Mouse (Mus musculus): ENCODE measurements around the gene Vwa8.
"Not testable (repeated sequence)": the region's sequence is repeated elsewhere in the genome, so short reads cannot be mapped to it uniquely, and the experiment has no call there.

Gene Vwa8

DNA sequence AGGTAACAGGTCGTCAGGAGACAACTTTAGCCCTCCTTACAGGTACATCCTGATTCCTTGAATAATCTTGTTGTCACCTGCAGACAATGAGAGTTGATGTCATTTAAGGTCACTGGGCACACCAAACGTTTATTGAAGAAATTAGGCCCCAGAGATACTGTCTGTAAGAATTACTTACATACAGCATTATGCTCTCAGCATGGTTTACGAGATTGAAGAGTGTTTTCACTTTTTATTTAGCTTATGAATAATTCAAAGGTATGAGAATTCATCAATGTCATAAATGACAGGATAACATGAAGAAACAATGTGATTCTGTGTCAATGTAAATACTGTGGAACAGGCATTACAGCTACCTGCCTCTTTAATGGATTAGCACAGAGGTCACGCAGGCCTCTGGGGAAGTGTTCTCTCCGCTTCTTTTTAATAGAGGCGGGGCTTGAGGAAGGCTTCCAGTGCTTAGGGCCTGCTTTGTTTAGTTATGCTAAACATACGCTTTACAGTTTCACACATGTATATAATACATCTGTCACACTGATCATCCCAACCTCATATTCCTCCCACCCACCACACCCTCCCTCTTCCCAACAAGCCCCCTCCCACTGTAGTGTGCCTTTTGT lies 37.2 kb downstream of the Vwa8 start:
- in situ Hi-C loops (cut with MboI) = no loop called here

DNA sequence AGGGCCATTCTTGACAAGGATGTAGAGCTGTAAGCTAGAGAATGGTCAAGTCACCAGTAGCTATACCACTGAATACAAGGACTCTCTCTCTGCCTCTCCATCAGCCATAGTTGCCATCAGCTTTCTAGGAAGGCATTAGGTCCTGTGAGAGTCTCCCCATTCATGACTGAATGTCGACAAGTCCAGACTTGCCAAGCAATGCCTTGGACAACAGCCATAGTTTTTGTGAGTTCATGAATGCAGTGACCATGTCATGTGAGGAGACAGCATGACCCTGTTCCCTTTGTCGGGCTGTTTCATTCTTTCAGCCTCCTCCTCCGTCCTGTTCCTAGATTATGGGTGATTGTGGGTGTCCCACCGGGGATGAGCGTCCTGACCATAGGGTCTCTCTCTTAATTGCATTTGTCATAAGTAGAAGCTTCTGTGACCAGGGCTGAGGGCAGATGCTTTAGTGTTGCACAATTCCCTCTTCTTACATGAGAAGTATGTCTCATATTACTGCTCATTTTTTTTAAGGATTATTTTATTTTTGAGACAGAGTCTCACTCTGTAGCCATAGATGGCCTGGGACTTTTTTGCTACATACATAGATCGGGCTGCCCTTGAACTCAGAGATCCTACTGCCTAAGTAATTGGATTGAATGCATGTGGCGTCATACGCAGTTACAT lies 37.8 kb downstream of the Vwa8 start:
- in situ Hi-C loops (cut with MboI) = no loop called here

DNA sequence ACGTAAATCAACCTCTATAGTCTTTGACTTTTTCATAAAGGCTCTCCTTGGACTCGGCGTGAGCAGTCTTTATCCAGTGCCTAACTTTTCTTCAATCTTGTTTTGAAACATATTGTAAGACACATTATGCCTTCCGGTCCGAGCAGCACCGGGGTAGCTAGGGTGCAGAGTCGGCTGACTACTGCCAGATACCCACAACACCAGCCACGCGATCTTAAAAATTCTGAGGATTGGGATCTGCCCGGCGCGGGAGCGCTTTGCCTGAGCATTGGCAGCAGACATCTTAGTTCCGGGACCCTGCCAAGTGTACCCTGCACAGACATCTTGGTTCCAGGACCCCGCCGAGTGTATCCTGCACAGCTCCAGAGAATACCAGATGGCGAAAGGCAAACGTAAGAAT lies 38.6 kb downstream of the Vwa8 start:
- in situ Hi-C loops (cut with MboI) = not testable (repeated sequence)

DNA sequence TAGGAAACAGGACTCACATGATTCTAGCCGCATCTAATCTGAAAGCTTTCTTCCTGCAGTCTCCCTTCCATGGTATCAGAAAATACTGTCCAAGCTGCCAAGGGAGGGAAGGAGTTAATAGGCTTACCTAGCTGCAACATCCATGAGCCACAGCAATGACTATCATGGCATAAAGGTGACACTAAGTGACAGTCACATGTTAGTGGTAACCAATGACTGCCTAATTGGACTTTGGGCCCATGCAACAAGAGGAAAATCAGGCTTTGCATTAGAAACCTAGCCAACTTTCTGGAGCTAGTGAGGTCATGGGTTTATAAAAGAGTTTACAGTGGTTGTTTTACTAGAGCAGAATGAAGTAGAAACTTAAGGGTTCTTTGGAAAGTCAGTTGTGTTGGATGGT lies 46.6 kb downstream of the Vwa8 start:
- in situ Hi-C loops (cut with MboI) = no loop called here

DNA sequence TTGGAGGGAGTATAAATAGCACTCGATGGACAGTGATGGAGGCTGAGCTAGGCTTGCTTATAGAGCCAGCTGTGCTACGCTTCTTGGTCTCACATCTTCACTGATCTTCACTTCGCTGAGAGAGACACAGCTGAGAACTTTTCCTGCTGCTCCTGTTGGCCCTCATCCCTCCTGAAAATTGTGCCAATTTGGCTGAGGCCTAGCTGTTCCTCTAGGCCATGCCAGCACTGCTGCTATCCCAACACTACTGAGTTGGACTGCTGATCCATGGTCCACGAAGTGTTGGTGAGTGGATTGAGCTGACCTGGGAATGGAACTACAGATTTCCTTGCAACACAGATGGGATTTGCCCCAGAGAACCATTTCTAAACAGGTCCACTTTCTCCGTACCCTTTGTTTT lies 47.4 kb downstream of the Vwa8 start:
- in situ Hi-C loops (cut with MboI) = no loop called here

DNA sequence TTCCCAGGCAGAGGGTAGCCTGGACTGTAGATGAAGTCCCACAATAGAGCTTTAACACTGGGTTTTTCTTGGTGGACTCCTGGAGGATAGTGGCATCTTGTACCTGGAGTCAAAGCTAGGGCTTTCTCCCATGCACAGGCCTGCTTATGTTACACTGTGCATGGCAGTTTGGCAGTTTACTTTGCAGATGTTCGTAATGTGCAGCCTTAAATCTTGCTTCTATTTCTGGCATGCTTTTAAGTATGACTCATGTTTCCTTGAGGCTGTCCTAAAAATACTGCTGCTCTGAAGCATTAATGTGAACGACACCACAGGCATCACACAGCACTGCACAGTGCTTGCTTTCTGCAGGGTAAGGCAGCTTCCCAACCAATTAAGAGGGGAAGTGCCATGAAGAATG lies 51.9 kb downstream of the Vwa8 start:
- in situ Hi-C loops (cut with MboI) = no loop called here

DNA sequence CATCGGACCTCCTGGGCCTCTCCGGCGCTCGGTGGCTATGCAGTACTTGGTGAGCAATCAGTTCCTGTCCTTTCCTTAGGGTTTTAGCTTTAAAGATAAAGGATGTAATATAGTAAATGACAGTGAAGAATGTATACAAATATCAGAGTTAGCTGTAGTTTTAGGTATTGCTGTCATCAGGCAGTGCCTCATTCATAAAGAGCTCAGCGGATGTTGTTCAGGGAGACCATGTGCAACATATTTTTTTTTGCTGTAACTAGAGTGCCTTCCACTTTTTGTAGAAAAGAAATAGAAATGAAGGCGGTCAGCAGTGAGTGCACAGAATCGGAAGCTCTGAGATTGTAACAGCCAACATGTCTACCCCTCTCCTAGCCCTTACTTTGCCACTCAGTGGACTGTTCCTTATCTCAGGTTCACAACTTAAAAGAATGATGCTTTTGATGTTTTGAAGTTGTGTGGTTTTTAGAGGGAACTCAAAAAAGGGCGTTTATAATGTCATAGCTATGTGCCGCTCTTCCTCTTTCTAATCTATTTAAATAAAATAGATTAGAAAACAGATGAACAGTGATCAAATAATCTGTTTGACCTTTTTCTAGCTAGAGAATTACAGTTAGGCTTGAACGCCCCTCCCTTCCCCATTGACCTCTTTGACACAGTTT lies 59.5 kb downstream of the Vwa8 start:
- in situ Hi-C loops (cut with MboI) = no loop called here

DNA sequence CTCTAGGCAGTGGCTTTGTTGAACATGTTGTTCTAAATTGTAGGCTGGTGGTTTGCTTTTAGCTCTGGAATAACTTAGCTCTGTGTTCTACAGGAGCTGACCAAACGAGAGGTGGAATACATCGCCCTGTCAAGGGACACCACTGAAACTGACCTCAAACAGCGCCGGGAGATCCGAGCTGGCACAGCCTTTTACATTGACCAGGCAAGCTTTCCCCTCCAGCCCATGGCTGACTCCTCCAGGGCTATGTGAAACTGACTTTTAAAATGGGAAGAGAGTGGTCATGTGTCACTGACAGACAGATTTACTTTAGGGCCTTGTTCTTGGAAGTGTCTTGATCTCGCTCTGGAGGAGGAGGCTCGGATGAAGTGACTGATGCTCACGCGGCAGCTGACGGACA lies 63.2 kb downstream of the Vwa8 start:
- in situ Hi-C loops (cut with MboI) = no loop called here

DNA sequence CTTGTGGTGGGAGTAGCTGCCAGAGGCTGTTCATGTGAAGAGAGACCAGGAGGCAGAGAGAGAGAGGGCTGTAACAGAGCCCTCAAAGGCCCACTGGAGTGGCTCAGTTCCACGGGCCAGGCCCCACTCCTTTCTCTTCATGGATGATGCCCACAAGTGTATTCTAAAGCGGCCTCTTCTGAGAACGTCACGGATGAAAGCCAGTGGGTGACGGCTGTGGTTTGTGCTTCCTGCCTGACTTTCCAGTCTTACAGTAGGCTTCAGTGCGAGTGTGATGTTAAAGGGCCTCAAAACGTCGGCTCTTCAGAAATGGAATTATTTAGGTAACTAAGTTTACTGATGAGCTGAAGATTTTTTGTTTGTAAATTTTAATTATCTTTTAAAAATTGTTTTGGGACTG lies 65.3 kb downstream of the Vwa8 start:
- in situ Hi-C loops (cut with MboI) = no loop called here

DNA sequence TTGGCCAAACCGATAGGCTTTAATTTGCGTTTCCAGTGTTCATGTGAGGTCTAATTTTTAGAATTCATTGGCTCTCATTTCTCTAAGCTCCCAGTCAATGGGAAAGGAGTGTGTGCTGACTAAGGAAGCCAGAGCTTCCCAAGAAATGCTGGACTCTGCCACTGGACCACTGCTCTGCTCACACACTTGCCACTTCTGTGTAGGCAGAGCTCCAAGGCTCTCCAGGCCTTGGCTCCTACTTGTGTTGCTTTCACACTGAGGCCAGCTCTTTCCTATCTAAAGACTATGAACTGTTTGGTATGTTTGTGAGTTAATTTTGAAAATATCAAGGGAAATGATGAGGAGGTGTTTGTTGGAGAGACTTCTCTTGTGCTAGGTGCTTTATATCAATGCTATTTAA lies 67.8 kb downstream of the Vwa8 start:
- in situ Hi-C loops (cut with MboI) = no loop called here

DNA sequence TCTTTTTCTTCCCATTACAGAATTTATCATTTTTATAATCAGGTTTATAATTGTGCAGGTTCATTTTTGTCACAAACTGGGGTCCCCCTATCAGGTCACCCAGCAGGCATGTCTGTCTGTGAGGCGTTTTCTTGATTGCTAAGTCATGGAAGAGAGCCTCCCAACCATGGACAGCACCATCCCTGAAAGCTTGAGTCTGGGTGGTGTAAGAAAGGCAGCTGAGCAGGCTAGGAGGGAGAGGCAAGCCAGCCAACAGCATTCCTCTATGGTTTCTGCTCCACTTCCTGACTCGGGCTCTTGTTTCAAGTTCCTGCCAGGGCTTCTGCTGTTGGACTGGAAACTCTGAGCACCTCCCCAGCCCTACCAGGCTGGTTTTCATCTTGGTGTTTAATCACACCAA lies 72.4 kb downstream of the Vwa8 start:
- in situ Hi-C loops (cut with MboI) = no loop called here

DNA sequence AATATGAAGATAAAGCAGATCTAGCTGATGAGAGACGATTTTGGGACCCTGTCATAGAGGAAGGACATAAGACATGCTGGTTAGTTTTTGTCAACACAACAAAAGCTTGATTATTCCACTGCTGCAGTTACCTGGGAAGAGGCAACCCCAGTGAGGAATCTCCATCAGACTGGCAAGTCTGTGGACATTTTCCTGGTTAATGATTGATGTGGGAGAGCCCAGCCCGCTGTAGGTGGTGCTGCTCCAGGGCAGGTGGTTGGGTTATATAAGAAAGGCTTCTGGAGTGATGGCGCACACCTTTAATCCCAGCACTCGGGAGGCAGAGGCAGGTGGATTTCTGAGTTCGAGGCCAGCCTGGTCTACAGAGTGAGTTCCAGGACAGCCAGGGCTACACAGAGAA lies 74.8 kb downstream of the Vwa8 start:
- in situ Hi-C loops (cut with MboI) = no loop called here

DNA sequence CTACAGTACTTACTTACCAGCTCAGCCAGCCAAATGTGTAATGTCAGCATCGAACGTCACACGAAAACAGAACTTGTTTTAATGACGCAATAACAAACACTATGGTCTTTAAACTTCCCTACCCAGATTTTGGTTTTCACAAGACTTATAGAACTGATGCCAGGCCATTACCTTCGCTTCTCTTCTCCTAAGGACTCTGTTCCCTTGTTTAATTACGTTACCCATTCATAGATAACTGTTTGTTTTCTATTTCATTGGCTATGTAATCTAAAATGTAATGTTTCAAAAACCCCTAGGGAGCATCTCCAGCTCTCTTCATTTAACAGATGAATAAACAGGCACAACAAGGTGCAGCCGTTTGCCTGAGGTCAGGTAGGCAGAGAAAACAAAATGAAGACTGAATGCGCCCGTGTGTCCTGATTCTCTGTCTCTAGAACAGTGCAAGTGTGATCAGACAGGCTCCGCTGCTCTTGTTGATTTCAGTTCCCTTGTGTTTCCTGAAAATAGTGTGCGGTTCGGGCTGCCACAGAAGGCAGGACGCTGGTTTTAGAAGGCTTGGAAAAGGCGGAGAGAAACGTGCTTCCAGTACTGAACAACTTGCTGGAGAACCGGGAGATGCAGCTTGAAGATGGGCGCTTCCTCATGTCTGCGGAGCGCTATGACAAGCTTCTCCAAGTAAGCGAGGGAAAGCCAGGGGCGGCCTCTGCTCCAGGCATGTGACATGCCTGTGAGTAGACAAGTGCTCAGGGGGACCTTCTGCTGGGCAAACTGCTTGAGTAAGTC lies 76.1 kb downstream of the Vwa8 start:
- in situ Hi-C loops (cut with MboI) = no loop called here

DNA sequence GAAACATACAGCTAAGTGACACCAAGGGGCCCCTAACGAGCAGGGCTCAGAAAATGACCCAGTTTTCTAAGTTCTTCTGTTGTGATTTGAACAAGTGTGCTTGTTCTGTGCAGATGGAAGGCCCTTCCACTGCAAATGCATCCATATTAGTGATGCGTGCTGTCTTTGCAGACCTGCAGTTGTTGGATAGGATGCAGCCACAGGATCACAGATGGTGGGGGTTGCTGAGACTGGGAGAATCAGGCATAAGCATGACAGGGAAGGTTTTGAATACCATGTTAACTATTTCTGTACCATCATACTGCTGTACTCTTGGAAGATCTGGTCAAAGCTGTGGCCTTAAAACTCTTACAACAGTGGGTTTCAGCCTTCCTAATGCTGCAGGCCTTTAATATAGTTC lies 83.2 kb downstream of the Vwa8 start:
- in situ Hi-C loops (cut with MboI) = no loop called here

DNA sequence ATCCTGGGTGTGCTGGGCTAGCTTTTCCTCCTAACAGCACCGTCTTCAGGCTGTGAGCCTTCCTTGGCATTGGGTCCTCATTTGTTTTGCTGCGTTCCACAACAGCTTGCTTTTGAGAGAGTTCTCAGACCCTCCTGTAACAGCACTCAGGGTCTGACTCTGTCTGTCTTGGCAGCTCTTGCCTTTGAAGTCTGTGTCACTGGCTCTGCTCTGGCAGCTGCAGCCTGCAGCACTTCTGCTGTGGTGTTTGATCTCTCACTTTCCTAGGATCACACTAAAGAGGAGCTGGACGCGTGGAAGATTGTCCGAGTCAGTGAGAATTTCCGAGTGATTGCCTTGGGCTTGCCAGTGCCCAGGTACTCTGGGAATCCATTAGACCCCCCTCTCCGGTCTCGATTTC lies 84.5 kb downstream of the Vwa8 start:
- in situ Hi-C loops (cut with MboI) = no loop called here

DNA sequence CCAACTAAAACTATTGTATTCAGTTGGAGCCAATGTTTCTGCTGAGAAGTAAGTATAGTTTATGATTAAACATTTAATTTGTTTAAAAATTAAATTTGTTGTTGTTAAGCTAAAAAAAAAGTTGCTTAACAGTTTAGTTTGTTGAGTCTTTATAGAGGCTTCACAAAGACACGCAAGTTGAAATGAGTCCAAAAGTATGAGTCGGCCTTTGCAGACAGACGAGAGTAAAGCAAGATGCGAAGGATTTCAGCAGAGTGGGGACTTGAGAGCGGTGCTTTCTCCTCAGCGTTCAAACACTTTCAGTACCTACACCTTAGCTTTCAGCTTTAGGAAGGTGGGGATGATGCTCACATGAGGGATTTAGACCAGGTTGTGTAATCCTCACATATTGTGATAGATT lies 85.7 kb downstream of the Vwa8 start:
- in situ Hi-C loops (cut with MboI) = no loop called here

DNA sequence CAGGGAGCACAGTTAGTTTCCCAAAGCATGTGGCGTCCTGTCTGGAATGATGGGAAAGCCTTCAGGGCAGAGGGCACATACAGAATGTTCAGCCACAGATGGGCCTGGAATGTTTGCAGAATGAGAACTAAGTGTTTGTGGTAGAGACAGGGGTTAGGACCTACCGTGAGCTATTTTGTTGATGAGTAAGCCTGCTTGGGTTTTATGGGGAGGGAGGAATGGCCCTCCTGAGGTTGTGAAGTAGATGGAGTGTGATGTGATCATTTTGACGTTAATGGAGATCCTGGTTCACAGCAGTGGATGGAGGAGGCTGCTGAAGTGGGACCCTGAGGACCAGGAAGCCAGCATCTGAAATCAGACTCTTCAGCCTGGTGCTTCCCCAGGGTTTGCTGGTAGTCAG lies 86.9 kb downstream of the Vwa8 start:
- in situ Hi-C loops (cut with MboI) = no loop called here

DNA sequence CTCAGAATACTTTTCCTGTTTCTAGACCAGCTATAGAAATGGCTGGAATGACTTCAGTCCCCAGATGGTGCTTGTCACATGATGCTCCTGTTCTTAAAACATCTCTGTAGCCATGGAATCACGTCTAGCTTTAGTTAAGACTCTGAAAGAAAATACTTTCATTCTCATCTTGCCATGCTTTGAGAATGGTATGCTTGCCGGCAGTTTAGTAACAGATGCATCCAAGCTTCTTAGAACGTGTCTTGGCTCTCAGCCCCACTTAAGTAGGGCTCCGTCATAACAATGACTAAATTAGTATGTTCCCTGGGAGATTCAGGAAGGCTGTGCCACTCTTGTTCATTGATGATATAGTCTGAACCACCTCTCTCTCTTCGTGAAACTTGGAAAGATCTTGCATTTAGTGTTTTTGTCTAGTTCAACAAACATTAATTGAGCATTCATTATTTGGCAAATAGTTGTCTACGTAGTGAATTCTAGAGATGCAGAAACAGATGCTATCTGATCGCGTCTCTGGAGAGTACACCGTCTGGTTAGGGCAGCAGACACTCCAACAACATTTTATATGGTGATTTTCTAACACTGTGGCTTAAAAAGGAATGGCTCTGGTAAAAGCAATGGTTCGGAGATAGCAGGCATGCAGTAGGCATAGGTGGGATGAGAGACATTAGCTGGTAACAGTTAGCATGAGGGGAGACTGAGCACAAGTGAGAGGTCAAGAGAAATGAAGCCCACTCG lies 93.1 kb downstream of the Vwa8 start:
- in situ Hi-C loops (cut with MboI) = no loop called here

DNA sequence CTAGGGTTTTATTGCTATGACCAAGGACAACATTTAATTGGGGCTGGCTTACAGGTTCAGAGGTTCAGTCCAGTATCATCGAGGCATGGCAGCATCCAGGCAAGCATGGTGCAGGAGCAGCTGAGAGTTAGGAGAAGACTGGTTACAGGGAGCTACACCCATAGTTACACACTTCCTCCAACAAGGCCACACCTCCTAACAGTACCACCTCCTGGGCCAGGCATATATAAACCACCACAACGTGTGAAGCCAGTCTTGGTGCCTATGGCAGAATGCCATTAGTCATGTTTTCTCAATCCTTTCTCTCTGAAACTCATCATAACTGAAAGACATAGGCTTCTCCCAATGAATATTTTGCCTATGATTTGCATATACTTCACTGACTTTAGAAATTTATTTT lies 106.9 kb downstream of the Vwa8 start:
- in situ Hi-C loops (cut with MboI) = no loop called here

DNA sequence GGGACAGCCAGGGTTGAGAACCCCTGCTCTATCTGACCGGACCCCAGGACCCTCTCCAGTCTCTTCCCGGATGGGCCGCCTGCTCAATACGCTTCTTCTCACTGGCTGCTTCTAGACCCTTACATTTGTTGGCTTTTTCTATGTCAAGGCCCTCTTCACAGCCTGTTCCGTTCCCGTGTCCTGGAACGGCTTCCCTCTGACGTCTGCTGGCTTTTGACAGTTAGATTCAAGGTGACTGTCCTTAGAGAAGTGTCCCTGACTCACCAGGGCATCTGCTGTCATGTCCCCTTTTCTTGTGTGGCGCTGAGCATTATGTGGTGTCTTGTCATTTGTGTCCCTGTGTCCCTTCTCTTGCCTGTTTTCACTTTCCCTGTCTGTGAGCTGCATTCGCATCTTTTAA lies 121.8 kb downstream of the Vwa8 start:
- in situ Hi-C loops (cut with MboI) = no loop called here

DNA sequence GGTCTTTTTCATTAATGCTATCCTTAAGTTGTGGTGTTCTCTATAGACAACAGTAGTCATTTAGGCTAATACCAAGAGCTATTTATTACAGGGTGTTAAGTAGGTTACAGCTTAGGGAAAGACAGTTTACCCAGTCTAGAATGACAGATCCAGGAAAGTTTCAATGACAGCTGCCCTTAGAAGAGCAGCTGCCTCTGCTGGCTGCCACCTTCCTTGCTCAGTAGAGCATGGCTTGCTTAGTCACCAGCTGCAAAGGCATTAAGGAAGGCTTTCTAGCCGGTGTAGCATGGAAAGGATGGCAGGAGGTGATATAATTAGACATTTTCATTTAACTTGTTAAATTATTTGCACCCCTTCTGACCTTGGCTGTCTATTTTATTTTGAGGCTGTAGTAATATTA lies 123.6 kb downstream of the Vwa8 start:
- in situ Hi-C loops (cut with MboI) = no loop called here

DNA sequence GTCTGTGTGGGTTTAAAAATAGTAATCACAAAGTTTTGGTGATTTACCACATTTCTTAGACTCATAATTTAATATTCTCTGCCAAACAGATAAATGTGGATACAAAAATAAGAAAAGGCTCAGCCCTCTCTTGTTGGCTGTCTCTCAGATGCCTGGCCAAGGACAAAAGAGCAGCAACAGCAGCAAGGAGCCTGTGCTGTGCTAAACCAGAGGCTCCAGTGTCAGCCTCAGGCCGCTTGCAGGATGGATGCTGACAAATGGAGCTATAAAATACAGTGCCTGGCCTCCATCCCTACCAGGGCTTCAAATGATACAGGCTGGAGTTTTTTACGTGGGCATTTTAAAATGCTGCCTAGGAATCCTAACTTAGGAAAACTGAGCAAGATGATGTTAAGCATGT lies 134.3 kb downstream of the Vwa8 start:
- in situ Hi-C loops (cut with MboI) = no loop called here

Data from mature B cell (primary cell).